Mouse (Mus musculus) ovary, postnatal 14 days (tissue): ENCODE measurements around the gene Lztfl1.
"Not testable (repeated sequence)": the region's sequence is repeated elsewhere in the genome, so short reads cannot be mapped to it uniquely, and the experiment has no call there.

Source experiments
- DNase-seq: peaks from one replicate; pipeline ENCODE4 v3.0.0; 2022; ENCODE audit warnings: low spot score

Lztfl1 gene

GRCm38 (mm10) chr9:123679198-123679597 lies 38.3 kb downstream of the Lztfl1 start:
- no peak for DNase-seq

DNA sequence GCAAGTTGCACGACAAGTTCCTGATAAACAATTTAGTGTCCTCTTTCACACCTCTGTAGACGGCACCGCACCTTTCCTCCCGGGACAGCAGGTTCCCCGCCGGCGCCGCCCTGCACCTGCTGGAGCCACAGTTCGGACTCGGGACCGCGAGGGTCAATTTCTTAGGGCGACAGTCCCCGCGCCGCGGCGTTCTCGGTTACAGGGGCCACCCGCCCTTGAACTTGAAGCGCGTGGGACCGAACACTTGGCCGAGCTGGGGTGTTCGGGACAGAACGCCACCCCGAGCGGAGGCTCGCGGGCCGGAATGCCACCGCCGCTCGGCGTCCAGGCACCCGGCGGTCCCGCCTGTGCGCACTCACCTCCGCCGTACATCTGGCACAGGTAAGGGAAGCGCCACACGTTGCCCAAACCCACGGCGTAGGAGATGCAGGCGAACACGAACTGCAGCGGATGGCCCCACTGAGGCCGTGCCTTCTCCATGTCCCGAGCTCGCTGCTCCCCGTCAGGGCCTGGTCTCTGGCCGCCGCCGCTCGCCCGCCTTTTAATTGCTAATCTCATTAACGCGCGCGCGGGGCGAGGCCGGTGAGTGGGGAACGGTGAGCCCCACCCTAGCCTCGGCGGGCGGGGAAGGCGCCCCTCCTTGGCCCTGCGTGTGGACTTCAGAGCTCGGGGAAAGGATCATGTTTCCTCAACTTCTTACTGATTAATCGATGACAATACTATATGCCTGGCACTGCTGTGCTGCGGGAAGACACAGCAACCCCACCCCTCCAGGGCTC lies 39.0 kb downstream of the Lztfl1 start, which contains the start of the genes Ccr9 and Slc6a20a:
Gene Ccr9, plus strand, starts transcription at position 113 of the 779 bp plus-strand sequence.
Gene Slc6a20a, minus strand, starts transcription at position 559 of the 779 bp plus-strand sequence.
- no peak for DNase-seq

- peak; percentile 28 for DNase-seq
Measured at GRCm38 (mm10) chr9:123665645-123666044, 51.9 kb downstream of the Lztfl1 start.

- not testable (repeated sequence) for DNase-seq
Measured at GRCm38 (mm10) chr9:123659986-123660676, 57.4 kb downstream of the Lztfl1 start.

DNA sequence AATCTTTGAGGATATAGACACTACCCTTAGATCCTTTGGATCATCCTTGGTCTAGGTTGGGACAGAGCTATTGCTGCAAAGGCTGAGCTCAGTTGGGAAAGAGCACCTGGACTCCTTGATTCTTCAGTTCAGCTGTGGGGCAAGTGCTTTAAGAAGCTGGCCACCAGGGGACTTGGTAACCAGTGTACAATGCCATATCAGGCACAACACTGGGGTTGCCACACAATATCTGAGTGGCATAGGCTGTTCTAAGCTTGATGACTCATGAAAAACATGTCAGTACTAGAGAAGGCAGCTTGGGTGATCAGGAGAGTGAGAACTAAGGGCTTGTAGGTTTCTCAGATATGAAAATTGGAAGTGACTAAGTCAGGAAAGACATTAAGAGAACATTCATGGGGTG lies 58.5 kb downstream of the Lztfl1 start:
- DNase-seq: no peak

DNA sequence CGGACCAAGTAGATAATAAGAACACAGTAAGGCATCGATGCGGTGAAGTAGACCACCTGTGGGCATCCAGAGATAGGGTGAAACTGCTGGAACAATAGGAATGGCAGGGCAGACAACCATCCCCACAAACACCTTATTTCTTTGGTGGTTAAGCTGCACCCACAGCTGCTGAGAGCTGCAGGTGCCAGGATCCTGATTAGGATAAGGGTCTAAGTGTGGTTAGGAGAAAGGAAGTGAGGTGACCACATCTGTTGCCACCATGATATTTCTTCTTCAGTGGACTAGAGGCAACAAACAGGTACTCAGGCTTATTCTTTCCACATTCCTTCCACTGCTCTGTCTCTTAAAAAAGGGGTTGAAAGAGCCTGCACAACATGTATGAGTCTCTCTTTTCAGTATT lies 60.0 kb downstream of the Lztfl1 start:
- DNase-seq: no peak

DNA sequence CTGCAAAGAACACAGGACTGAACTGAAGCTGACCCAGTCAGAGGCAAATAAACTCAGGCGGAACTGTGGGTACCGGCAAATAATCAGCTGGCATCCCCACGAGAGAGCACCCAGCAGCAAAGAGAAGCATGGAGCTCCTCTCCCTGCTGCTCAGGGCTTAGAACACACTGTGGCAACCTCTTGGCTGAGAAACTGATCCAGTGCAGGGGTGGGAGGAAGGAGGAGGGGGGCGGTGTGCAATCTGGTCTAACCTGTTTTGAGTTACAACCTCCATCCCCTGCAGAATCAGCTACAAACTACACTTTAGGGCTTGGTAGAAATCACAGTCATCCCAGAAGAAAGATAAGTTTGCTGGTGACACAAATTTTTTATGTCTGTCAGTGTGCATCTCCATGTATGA lies 66.1 kb downstream of the Lztfl1 start:
- DNase-seq: no peak

DNA sequence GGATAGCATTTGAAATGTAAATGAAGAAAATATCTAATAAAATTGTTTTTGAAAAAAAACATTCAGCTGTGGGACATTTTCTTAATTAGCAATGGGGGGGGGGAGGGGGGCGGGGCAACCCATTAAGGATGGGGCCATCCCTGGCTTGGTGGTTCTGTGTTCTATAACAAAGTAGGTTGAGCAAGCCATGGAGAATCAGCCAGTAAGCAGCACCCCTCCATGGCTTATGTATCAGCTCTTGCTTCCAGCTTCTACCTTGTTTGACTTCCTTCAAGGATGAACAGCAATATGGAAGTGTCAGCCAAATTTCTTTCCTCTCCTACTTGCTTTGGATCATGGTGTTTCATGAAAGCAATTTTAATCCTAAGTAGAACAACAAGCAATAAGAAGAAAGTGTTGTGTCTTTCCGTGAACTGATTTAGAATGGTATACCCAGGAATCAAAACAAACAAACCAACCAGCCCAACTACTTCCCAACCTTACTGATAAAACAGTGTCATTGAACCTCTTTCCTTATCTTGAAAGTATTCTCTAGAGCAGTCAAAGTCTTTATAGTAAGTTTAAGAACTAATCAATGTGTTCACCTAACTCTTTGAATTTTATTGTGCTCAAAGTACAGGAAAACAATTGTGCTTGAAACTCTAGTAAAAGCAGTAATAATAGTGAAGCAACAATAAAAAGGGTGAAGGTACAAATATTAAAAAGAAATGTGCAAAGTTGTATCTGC lies 67.5 kb downstream of the Lztfl1 start:
- DNase-seq: no peak
